Mouse (Mus musculus) urinary bladder, postnatal 14 days (tissue): ENCODE measurements around the gene Fam120a.

Experiments used
- DNase-seq: peaks from one replicate; pipeline ENCODE4 v3.0.0; 2021; ENCODE audit warnings: low spot score

The Fam120a gene

DNA sequence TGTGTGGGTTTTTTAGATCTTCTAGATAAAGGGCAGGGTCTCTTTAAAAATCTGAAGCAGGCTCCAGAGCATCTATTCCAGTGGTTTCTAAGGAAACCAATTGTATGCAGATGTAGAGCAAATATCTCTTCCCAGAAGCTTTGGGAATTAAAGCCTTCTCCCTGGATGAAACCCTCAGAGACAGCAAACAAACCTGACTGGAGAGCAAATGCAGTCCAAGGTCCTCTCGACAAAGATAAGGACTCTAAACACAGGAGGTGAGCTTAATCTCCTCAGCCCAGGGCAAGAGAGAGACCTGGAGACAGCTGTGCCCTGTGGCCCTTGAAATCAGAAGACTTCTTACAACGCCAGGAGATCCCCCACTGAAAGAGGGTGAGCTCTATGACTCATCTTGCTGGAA is 114.3 kb downstream of the Fam120a start:
- DNase-seq = no peak

DNA sequence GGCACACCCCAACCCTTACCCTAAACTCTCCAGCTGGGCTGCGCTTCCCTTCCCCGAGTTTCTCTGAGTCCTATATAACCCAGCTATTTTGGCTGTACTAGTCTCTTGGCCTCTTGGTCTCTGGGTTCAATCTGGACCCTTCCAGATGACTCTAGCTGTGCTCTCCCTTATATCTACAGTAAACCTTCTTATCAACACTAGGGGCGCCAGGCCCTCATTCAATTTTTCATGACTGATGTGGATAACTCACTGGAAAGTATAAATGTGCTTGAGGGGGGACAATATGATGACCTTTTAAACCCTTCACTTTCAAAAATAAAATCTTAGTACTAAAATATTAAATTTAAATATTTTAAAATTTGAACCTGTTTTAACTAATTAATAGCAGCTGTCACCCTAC is 115.0 kb downstream of the Fam120a start:
- DNase-seq = no peak

DNA sequence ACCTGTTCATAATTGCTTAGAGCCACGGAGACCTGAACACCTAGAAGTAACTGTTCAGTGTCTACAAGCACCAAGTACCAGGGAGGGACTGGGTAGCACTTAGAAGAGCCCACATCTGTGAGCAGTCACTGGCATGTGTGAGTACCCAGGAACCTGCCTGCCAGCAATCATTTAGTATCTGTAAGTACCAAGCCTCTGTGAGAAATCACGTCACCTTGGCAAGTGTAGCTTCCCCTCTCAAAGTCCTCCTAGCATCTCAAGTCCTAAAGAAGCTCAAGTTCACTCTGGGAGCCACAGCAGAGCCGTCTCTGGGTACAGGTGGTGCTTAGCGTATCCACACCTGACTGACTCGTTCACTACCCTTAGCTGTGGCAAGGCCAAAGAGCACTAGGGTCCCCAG is 116.1 kb downstream of the Fam120a start:
- no peak for DNase-seq

DNA sequence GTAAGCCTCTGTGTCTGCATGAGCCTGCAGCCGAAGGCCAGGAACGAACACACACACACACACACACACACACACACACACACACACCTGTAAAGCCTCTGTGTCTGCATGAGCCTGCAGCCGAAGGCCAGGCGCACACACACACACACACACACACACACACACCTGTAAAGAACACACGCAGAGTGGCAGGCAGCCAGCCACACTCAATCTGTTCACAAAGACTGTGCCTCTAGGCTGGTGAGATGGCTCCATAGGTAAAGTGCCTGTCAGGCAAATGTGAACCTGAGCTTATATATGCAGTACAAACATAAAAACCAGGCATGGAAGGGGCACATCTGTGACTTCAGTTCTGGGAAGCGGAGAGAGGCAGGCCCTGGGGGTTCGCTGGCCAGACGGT is 117.0 kb downstream of the Fam120a start:
- DNase-seq = no peak

DNA sequence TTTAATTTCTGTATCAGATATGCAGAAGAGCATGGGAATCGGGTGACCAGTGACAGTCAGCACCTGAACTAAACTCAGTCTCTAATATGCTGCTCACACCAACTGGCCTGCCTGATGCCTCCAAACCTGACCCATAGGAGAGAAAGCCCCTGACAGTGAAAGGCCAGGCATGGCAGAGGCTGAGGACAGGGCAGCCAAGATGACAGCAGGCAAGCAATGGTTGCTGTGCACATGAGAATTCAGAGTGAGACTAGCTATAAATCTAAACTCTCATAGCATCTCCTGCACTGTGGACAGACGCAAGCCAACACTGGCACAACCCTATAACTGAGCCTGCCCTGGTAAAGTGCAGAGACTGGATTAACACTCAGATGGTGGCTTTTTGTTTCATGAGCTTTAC is 117.5 kb downstream of the Fam120a start:
- no peak for DNase-seq

DNA sequence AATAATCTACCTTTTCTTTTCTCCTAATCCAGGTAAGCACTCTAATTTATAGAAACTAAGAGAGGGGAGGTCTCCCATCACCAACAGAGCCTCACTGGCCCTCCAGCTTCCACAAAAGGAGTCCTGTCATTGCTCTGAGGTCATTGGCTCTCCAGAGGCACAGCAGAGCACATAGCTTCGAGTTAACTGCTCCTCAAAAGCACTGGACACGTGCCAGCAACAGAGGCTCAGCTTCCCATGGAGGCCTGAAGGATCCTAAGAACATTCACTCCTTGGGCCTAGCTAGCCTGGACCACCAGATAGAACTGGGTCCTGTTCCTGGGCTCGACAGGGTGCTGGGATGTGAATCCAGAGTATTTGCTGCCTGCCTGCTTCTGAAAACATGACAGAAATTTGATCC is 118.7 kb downstream of the Fam120a start:
- peak; percentile 57 for DNase-seq

DNA sequence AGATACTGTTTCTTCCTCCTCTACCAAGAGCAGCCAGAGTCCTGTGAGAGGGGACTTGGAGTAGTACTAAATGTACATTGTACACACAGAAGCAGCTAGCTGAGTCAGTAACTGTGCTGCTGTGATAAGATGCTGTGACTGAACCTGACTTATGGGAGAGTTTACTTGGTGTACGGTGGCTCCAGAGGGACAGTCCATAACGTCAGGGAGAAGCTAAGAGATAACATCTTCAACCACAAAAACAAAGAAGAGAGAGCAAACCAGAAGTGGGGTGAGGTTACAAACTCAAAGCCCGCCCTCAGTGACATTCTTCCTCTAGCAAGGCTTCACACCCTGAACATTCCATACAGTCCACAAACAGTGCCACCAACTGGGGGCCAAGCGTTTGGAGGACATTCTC is 122.5 kb downstream of the Fam120a start:
- DNase-seq = no peak

DNA sequence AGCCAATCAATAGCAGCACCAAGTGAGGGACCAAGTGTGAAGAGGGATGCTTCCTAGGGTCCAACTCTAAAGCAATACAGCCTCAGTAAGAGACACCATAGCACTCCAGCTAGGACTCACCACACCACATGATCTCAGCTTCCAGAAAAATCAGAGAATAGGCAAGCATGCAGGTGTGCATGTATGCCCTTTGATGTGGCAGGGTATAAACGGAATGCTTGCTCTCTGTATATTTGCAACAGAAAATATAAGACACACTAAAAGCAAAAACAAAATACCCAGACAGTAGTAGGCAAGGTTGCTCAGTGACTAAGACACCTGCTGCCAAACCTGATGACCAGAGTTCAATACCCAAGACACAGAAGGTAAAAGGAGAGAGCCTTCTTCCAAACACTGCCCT is 124.3 kb downstream of the Fam120a start:
- no peak for DNase-seq

DNA sequence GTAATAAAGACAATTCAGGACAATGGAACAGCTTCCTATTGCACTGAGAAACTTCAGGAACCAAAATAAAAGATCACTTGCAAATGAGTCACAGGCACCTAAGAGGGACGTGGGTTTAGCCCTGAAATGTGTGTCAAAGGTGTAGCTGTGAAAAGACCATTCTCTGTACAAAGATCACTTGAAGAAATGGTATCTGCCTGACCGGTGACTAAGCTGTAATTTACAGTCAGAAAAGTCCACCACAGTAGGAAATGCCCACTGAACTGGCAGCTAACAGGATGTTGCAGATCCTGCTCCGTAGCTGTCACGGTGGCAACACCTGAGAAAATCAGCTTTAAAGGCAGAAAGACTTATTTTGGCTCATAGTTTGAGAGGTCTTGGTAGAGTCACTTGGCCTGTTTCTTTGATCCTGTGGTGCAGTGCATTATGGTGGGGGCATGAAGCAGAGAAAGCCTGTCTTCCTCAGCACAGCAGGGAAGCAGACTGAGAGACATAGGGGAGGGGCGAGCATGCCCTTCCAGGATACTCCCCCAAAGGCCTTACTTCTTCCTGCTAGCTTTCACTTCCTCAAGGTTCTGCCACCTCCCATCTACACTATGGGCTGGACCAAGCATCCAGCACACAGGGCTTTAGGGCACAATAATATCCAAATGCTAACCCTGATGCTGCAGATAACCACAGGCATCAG is 125.8 kb downstream of the Fam120a start:
- DNase-seq = no peak

DNA sequence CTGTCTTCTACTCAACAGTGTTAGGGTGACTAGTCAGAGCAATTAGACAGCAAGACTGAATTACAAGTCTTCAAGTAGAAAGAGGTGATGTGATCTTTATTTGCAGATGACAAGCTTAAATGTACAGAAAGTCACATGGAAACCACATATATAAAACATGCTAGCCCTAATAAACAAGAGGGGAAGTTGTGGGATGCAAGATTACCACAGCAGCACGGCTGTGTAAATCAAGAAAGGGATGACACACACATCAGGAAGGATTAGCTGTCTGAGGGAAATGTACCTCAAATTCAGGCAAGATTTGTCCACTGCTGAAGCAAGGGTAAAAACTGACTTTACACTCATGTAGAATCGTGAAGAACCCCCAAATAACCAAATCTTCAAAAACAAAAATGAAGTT is 129.5 kb downstream of the Fam120a start:
- no peak for DNase-seq

DNA sequence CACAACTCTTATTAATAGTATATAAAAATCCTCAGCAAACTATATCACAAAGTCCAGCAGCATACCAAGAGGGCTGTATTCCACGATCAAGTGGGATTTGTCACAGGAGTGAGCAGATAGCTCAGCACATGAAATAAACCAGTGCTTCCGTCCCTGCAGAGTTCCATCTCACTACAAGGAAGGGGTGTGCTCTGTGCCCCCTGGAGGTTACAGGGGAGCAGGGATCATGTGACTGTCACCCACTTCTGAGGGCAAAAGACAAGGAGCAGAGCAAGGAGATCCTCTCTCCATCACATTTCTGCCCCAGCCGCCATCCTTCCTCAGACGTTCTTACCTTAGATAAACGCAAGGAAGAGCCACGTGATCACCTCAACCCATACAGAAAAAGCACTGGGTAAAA is 130.3 kb downstream of the Fam120a start:
- DNase-seq = no peak

DNA sequence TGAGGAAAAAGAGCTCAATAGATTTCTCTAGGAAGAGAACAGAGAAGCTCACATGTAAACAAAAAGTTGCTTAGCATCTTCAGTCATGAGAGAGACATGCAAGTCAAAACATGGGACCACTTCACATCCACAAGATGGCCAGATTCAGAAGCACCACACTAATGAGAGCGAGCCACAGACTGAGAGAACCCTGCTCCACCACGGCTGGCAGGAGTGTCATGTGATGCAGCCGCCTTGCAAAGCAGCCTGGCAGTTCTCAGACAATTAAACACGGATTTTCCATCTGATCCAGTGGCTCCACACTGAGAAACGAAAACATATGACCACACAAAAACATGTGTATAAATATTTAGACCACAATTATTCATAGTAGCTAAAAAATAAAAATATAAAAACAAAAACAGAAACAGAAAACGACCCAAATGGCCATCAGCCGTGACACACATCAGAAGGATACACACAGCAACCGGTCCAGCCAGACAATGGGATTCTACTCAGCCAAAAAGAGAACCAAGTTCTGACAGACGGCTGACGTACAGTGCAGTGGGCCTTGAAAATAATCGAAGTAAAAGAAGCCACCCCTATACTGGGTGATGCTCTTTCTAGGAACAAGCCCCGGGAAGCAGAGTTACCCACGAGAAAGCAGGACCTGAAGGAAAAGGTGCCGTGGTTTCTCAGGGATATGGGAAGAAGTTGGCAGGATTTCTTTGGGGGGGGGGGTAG is 137.1 kb downstream of the Fam120a start:
- no peak for DNase-seq

DNA sequence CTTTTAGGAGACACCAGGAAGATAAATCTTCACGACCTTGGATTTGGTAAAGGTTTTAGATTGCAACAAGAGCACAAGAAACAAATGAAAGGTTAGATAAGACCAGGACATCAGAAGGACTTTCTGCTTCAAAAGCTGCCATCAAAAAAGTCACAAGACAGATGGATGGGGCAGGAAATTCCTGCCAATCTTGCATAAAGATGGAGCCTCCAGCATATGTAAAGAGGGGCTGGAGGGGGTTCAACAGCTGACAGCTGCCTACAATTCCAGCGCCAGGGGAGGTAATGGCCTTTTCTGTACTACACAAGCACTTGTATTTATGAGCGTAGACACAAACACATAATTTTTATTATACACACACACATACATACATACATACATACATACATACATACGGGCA is 138.0 kb downstream of the Fam120a start:
- no peak for DNase-seq
